Mouse (Mus musculus): ENCODE data around the gene Wdsub1.

DNA sequence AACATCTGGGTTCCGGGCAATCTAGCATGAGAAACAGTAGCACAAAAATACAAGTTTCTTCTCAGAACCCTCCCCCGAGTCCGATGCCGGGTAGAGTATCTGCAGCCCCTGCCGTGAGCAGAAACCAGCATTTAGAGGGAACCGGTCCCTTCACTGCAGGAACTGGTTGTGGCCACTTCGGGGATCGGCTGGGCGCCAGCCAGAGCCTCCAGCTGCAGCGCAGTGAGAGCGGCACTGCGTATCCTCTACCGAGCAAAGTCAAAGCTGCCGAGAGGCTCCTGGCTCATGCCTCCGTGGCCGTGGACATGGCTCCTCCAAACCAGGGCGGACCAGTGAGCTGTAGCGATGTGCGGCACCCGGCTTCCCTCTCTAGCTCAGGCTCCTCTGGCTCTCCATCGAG is 39.2 kb downstream of the Wdsub1 start:
- TF ChIP-seq CTCF (conservative IDR thresholded peaks at IDR 0.05 in 1 of 2, IDR thresholded peaks at IDR 0.05 in 1 of 2; ENCODE audit: low read depth in 2 of 2, low read length in 2 of 2): no peak
- no peak for TF ChIP-seq E2F4 (IDR thresholded peaks at IDR 0.05; ENCODE audit: insufficient replicate concordance, low read depth, low read length)
- TF ChIP-seq ETS1 (conservative IDR thresholded peaks at IDR 0.05; ENCODE audit: low read depth, low read length): no peak
- TF ChIP-seq POLR2A (IDR thresholded peaks at IDR 0.05; ENCODE audit: low read depth, low read length): no peak
- no peak for TF ChIP-seq HCFC1 (IDR thresholded peaks at IDR 0.05; ENCODE audit: low read depth, low read length)
- no peak for TF ChIP-seq RCOR1 (conservative IDR thresholded peaks at IDR 0.05; ENCODE audit: low read depth, low read length)
- TF ChIP-seq MEF2A (IDR thresholded peaks at IDR 0.05; ENCODE audit: borderline replicate concordance, low read depth, low read length): no peak
- no peak for TF ChIP-seq ZMIZ1 (IDR thresholded peaks at IDR 0.05; ENCODE audit: low read depth, low read length)
- no peak for TF ChIP-seq EP300 (IDR thresholded peaks at IDR 0.05; ENCODE audit: low read length)
- TF ChIP-seq ZNF384 (IDR thresholded peaks at IDR 0.05; ENCODE audit: low read depth, low read length): no peak
- no peak for TF ChIP-seq MAFK (IDR thresholded peaks at IDR 0.05; ENCODE audit: insufficient replicate concordance, low read length)

All from CH12.LX (cell line).